Mouse (Mus musculus) CH12.LX (cell line): ENCODE results near the gene Ermp1. TPM values are rescaled to one million over a fixed set of nuclear protein-coding genes. Genes with fewer than 3 reads are reported as not detected.
A peak's percentile ranks its signal among the peaks of the same experiment; 100 is the strongest.

ENCODE experiments used
- DNase-seq: peaks from one replicate; pipeline ENCODE4 v3.0.0-alpha.2; 2013; ENCODE audit errors: extremely low read depth
- H3K27ac ChIP-seq: 2 replicates; pipeline ENCODE4 v1.5.1; 2012; ENCODE audit warnings: low read depth, mild to moderate bottlenecking, control low read depth, moderate library complexity; ENCODE audit not compliant: insufficient read depth
- H3K27me3 ChIP-seq: replicated peaks from 2 replicates; pipeline ENCODE3; 2012; ENCODE audit warnings: inconsistent platforms
- H3K36me3 ChIP-seq, 2 experiments: replicated peaks in 1 of 2; 2 replicates each; pipeline versions ENCODE3 to v1.6.1; 2012; ENCODE audit warnings: inconsistent platforms in 1 of 2, low read length in 1 of 2, mild to moderate bottlenecking in 1 of 2, mixed read lengths in 1 of 2, moderate library complexity in 1 of 2; ENCODE audit not compliant: control insufficient read depth in 1 of 2, insufficient read depth in 1 of 2
- H3K4me1 ChIP-seq, 2 experiments: 2 replicates each; pipeline ENCODE4 v1.6.1; 2012; ENCODE audit warnings: inconsistent platforms in 1 of 2, moderate library complexity in 1 of 2; ENCODE audit not compliant: insufficient read depth in 2 of 2, control insufficient read depth in 1 of 2
- H3K4me2 ChIP-seq: 2 replicates; pipeline ENCODE4 v1.6.1; 2012; ENCODE audit warnings: low read depth, mild to moderate bottlenecking, control low read depth; ENCODE audit not compliant: poor library complexity, insufficient read depth, severe bottlenecking
- H3K4me3 ChIP-seq, 3 experiments: fragments of 150-350 bp in 1 of 3; sonication (generic) in 1 of 3; replicated peaks in 1 of 3; 2 replicates each; pipeline versions ENCODE3 to v1.5.1; 2011 to 2012; ENCODE audit warnings: low read depth in 2 of 3, low read length in 2 of 3, mild to moderate bottlenecking in 2 of 3, moderate library complexity in 2 of 3, control low read depth in 1 of 3, improper control_type of control experiment in 1 of 3, inconsistent platforms in 1 of 3, mixed read lengths in 1 of 3; ENCODE audit not compliant: poor library complexity in 1 of 3
- H3K79me2 ChIP-seq: replicated peaks from 2 replicates; pipeline ENCODE4 v1.6.1; 2012; ENCODE audit warnings: mild to moderate bottlenecking, moderate library complexity; ENCODE audit not compliant: control insufficient read depth, poor library complexity, insufficient read depth, severe bottlenecking; ENCODE audit errors: extremely low read depth
- H3K9ac ChIP-seq: 2 replicates; pipeline ENCODE4 v1.6.1; 2012; ENCODE audit warnings: low read depth, mild to moderate bottlenecking, control low read depth, moderate library complexity; ENCODE audit not compliant: insufficient read depth
- H3K9me3 ChIP-seq: replicated peaks from 2 replicates; pipeline ENCODE3; 2012; ENCODE audit warnings: low read length, inconsistent platforms, mixed read lengths
- BHLHE40 ChIP-seq: IDR thresholded peaks from 2 replicates; pipeline ENCODE4 v1.6.1; 2011; ENCODE audit warnings: mild to moderate bottlenecking, low read depth, low read length, improper control_type of control experiment
- E2F4 ChIP-seq: IDR thresholded peaks from 2 replicates; pipeline ENCODE4 v1.6.1; 2011; ENCODE audit warnings: low read depth, low read length, improper control_type of control experiment; ENCODE audit not compliant: insufficient replicate concordance
- ELF1 ChIP-seq: IDR thresholded peaks from 2 replicates; pipeline ENCODE4 v1.6.1; 2014; ENCODE audit warnings: low read depth, mild to moderate bottlenecking, inconsistent platforms, low read length, improper control_type of control experiment
- GABPA ChIP-seq: IDR thresholded peaks from 2 replicates; pipeline ENCODE4 v1.6.1; 2012; ENCODE audit warnings: low read depth, low read length, improper control_type of control experiment, inconsistent platforms; ENCODE audit not compliant: insufficient replicate concordance
- IRF4 ChIP-seq: IDR thresholded peaks from 2 replicates; pipeline ENCODE4 v1.6.1; 2014; ENCODE audit warnings: low read depth, mild to moderate bottlenecking, inconsistent platforms, low read length, improper control_type of control experiment
- JUND ChIP-seq: conservative IDR thresholded peaks from 2 replicates; pipeline ENCODE4 v1.6.1; 2011; ENCODE audit warnings: low read depth, low read length, improper control_type of control experiment
- MAFK ChIP-seq: IDR thresholded peaks from 2 replicates; pipeline ENCODE4 v1.6.1; 2011; ENCODE audit warnings: low read length, improper control_type of control experiment; ENCODE audit not compliant: insufficient replicate concordance
- MAZ ChIP-seq: IDR thresholded peaks from 2 replicates; pipeline ENCODE4 v1.6.1; 2012; ENCODE audit warnings: low read depth, mild to moderate bottlenecking, inconsistent platforms, low read length, improper control_type of control experiment, moderate library complexity
- MYC ChIP-seq: IDR thresholded peaks from 2 replicates; pipeline ENCODE4 v1.6.1; 2011; ENCODE audit warnings: low read depth, mild to moderate bottlenecking, improper control_type of control experiment, low read length
- NELFE ChIP-seq: IDR thresholded peaks from 2 replicates; pipeline ENCODE4 v1.6.1; 2011; ENCODE audit warnings: low read depth, low read length, improper control_type of control experiment
- NRF1 ChIP-seq: IDR thresholded peaks from 2 replicates; pipeline ENCODE4 v1.6.1; 2014; ENCODE audit warnings: low read depth, mild to moderate bottlenecking, inconsistent platforms, low read length, improper control_type of control experiment, moderate library complexity
- RAD21 ChIP-seq: IDR thresholded peaks from 2 replicates; pipeline ENCODE4 v1.6.1; 2011; ENCODE audit warnings: low read depth, mild to moderate bottlenecking, low read length, improper control_type of control experiment, moderate library complexity
- TCF12 ChIP-seq: IDR thresholded peaks from 2 replicates; pipeline ENCODE4 v1.6.1; 2014; ENCODE audit warnings: low read depth, mild to moderate bottlenecking, inconsistent platforms, low read length, improper control_type of control experiment
- UBTF ChIP-seq: IDR thresholded peaks from 2 replicates; pipeline ENCODE4 v1.6.1; 2012; ENCODE audit warnings: low read depth, mild to moderate bottlenecking, inconsistent platforms, low read length, improper control_type of control experiment, moderate library complexity
- USF2 ChIP-seq: conservative IDR thresholded peaks from 2 replicates; pipeline ENCODE4 v1.6.1; 2011; ENCODE audit warnings: low read depth, low read length, improper control_type of control experiment
- ZMIZ1 ChIP-seq: IDR thresholded peaks from 2 replicates; pipeline ENCODE4 v1.6.1; 2012; ENCODE audit warnings: low read depth, mild to moderate bottlenecking, inconsistent platforms, low read length, improper control_type of control experiment
- ZNF384 ChIP-seq: IDR thresholded peaks from 2 replicates; pipeline ENCODE4 v1.6.1; 2012; ENCODE audit warnings: low read depth, low read length, improper control_type of control experiment, inconsistent platforms
- dilution Hi-C: fragments of 300-500 bp; cut with MboI; formaldehyde crosslinking; loops from 2 replicates; pipeline ENCODE4 v1.14.3; 2020; ENCODE audit warnings: low sequenced_read_pairs; ENCODE audit not compliant: extremely low pct_unique_long_range_greater_than_20kb, extremely low pct_ligation_motif_present
- in situ Hi-C: fragments of 300-500 bp; cut with MboI; formaldehyde crosslinking; loops from 3 replicates; pipeline ENCODE4 v1.14.3; 2019; ENCODE audit warnings: low sequenced_read_pairs, low pct_ligation_motif_present, low pct_unique_long_range_greater_than_20kb, mixed read lengths
- polyA plus RNA-seq: library from polyadenylated mRNA; unstranded; fragments of >175 nt; gene quantifications from 2 replicates; pipeline ENCODE4 v1.2.1, GENCODE M21; 2012; ENCODE audit warnings: low read depth; ENCODE audit not compliant: insufficient read length
- total RNA-seq, 2 experiments: library from RNA; depleted of rRNA; stranded (reverse); fragments of 300-350 nt in 1 of 2; fragments of >200 nt in 1 of 2; gene quantifications; 2 replicates each; pipeline ENCODE4 v1.2.3; 2012 to 2014

Ermp1 gene
- total and polyA plus RNA-seq, 3 experiments: 22.7 to 32.9 (median 27.6) TPM

DNA sequence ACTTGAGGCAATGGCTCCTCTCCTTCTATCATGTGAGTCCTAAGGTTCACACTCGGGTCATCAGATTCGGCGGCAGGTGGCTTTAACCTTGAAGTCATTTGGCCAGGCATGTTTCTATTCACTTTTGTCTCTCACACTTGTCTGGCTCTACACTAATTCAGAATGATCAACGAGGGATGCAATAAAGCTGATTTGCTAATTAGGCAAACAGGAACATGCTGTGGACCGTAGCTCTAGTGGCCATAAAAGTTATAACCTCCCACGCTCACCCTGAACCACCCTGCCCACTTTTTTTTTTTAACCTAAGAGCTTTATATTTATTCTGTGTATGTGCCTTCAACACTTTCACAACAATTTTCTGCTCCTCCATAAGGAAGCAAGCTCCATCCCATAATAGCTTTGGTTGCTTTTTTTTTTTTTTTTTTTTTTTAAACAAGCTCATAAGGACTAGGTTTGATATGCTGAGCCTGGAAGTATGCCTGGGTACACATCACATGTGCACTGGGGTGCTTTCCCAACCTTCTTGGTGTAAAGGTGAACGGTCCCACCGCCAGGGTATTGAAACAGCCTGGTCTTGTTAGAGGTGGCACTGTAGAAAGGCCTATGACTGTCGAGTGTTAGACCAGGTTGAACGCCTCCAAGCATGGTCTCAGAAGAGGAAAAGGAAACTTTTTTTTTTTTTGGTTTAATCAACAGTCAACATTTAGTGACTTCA is 28.4 kb upstream of the Ermp1 start:
- no peaks in the 10 kb centered on the region for H3K27me3 ChIP-seq
- DNase-seq: no peak
- no peaks in the 10 kb centered on the region for H3K9me3 ChIP-seq
- no peak for TF ChIP-seq NRF1
- TF ChIP-seq ELF1: no peak
- no peak for TF ChIP-seq MAFK
- 0 out of 2 replicates have a peak, but pooled peaks have one; percentile 17 for TF ChIP-seq ZNF384
- no peak overlapping the region for H3K27ac ChIP-seq
- H3K9ac ChIP-seq: no peak overlapping the region
- H3K79me2 ChIP-seq: no peaks in the 10 kb centered on the region
- H3K4me3 ChIP-seq: no peak overlapping the region
- H3K36me3 ChIP-seq: peaks cover 0 to 1% of the 10 kb centered on the region in 2 experiments
- H3K4me2 ChIP-seq: no peak overlapping the region
- dilution Hi-C loops: no loop called here
- in situ Hi-C loops: loop anchor here (10.0 kb wide), 2 partner anchors 138 to 438 kb away; partner anchors contain the start of gene Ranbp6
- H3K4me1 ChIP-seq: peaks cover 0 to 23% of the 10 kb centered on the region in 2 experiments; a peak in 2 of 4 replicates

DNA sequence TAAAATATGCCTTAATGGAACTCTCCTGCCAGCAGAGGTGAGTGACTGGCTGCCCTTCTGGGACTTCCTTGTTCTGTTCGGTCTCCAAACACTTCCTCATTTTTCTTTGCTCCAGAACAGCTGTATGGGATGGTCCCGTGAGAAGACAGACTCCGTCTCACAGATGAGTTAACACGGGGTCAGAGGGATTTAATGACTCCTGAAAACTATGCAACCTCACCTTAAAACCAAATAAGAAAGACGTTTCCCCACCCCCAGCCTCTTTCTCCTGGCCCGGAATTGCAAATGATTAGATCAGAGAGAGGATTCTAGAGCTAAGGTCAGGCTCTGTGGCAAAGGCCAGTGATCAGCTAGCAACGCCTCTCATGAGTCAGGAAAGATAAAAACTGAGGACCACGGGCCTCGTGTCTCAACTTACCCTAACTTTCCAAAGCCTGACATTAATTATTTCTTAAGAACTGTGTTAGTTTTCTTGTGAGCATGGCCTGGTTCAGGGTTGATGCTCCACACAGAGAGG is 27.4 kb upstream of the Ermp1 start:
- no peak for DNase-seq
- no peaks in the 10 kb centered on the region for H3K79me2 ChIP-seq
- peaks cover 0 to 23% of the 10 kb centered on the region in 2 experiments; a peak in 2 of 4 replicates for H3K4me1 ChIP-seq
- no peak overlapping the region for H3K27ac ChIP-seq
- no peak overlapping the region for H3K9ac ChIP-seq
- H3K27me3 ChIP-seq: no peaks in the 10 kb centered on the region
- TF ChIP-seq ZMIZ1 (no peak), BHLHE40 (peak; percentile 29; the same call in 1 of the 2 replicates), MYC (no peak), RAD21 (no peak)
- H3K9me3 ChIP-seq: no peaks in the 10 kb centered on the region
- dilution Hi-C loops: no loop called here
- H3K4me3 ChIP-seq: no peak overlapping the region
- no peaks in the 10 kb centered on the region for H3K36me3 ChIP-seq
- H3K4me2 ChIP-seq: no peak overlapping the region
- in situ Hi-C loops: loop anchor here (10.0 kb wide), 2 partner anchors 139 to 439 kb away; partner anchors contain the start of gene Ranbp6

DNA sequence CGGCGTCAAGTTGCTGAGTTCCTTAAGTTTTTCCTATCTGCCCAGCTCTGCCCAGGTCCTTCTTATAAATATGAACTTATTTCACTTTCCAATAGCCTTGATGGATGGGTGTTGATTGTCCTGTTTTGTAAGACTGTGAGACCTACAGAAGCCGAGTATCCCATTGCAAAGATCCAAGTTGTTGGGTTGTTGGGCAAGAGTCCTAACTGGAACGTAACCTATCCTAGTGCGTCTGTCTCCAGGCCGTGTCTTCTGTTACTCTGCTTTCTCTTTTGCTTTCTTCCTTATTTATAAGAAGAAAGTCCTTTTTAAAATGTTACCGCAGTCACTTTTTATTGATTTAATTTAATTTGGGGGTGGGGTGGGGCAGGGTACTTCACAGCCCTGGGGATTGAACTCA is 26.7 kb upstream of the Ermp1 start:
- H3K27ac ChIP-seq: no peak overlapping the region
- H3K9me3 ChIP-seq: no peaks in the 10 kb centered on the region
- TF ChIP-seq JUND (no peak), MAZ (no peak), UBTF (no peak), TCF12 (no peak), NELFE (no peak), E2F4 (no peak), GABPA (no peak), IRF4 (no peak), USF2 (no peak)
- H3K4me2 ChIP-seq: no peak overlapping the region
- in situ Hi-C loops (loop anchor here (10.0 kb wide), 2 partner anchors 140 to 440 kb away; partner anchors contain the start of gene Ranbp6), dilution Hi-C loops (no loop called here)
- peaks cover 0 to 23% of the 10 kb centered on the region in 2 experiments; a peak in 2 of 4 replicates for H3K4me1 ChIP-seq
- no peaks in the 10 kb centered on the region for H3K36me3 ChIP-seq
- DNase-seq: no peak
- H3K4me3 ChIP-seq: no peak overlapping the region
- H3K79me2 ChIP-seq: no peaks in the 10 kb centered on the region
- no peak overlapping the region for H3K9ac ChIP-seq
- H3K27me3 ChIP-seq: no peaks in the 10 kb centered on the region
